Mouse (Mus musculus): ENCODE measurements around the gene Metrn. TPM values are rescaled to one million over a fixed set of nuclear protein-coding genes. Genes with fewer than 3 reads are reported as not detected.

The Metrn gene
- total and polyA plus RNA-seq, 2 experiments from 2014 or later = 102 to 500 TPM

DNA sequence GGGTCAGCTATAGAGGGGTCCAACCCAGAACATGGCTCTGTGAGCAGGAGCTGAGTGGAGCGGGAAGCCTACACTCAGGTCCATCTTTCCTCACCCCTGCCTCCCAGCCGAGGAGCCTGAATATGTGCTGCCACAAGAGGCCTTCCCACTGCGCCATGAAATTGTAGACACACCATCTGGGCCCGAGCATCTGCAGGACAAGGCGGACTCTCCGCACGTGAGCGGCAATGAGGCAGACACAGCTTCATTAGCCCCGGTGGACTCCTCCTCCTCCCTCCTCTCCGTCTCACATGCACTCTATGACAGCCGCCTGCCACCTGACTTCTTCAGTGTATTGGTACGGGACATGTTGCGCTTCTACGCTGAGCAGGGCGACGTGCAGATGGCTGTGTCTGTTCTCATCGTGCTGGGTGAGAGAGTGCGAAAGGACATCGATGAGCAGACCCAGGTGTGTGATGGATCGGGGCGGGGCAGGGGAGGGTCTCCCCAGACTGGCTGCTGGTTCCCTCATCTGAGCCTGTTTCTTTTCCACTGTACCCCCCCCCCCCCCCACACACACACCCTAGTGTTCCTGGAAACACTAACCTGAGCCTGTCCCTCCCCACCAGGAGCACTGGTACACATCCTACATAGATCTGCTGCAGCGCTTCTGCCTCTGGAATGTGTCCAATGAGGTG lies 30.7 kb upstream of the Metrn start:
- DNase-seq (ENCODE audit: low spot score) (no peak), ATAC-seq (no peak)
- TF ChIP-seq CTCF (IDR thresholded peaks at IDR 0.05; ENCODE audit: low read depth) = no peak
- Histone ChIP-seq H3K4me1 (ENCODE audit: insufficient read depth, low read length) (peaks cover 35% of the 10 kb centered on the region), H3K9me3 (ENCODE audit: low read length) (no peaks in the 10 kb centered on the region), H3K4me3 (ENCODE audit: low read length) (no peak overlapping the region), H3K27me3 (ENCODE audit: insufficient read depth, low read length) (no peaks in the 10 kb centered on the region), H3K27ac (peak overlapping the region; percentile 96; the same call in 1 of the 2 replicates), H3K4me2 (ENCODE audit: low read depth, low read length) (no peak overlapping the region), H3K9ac (replicated peaks; ENCODE audit: low read length) (peak overlapping the region; percentile 80; the same call in 1 of the 2 replicates), H3K36me3 (ENCODE audit: insufficient read depth, low read length) (peaks cover 25% of the 10 kb centered on the region; the same call in 1 of the 2 replicates)
- whole genome bisulfite sequencing = 86% methylated on average over 22 of the region's 22 CpGs

- ATAC-seq = no peak
- Histone ChIP-seq H3K9ac (replicated peaks; ENCODE audit: low read length) (no peak overlapping the region), H3K27me3 (ENCODE audit: insufficient read depth, low read length) (no peaks in the 10 kb centered on the region), H3K27ac (no peak overlapping the region), H3K4me1 (ENCODE audit: insufficient read depth, low read length) (peaks cover 34% of the 10 kb centered on the region), H3K4me3 (ENCODE audit: low read length) (no peak overlapping the region), H3K36me3 (ENCODE audit: insufficient read depth, low read length) (peaks cover 25% of the 10 kb centered on the region; the same call in 1 of the 2 replicates), H3K9me3 (ENCODE audit: low read length) (no peaks in the 10 kb centered on the region), H3K4me2 (ENCODE audit: low read depth, low read length) (no peak overlapping the region)
- no peak for DNase-seq (ENCODE audit: low spot score)
- no peak for TF ChIP-seq CTCF (IDR thresholded peaks at IDR 0.05; ENCODE audit: low read depth)
- WGBS = 91% methylated on average over 13 of the region's 13 CpGs
Measured at GRCm38 (mm10) chr17:25827011-25827410, 30.1 kb upstream of the Metrn start.

DNA sequence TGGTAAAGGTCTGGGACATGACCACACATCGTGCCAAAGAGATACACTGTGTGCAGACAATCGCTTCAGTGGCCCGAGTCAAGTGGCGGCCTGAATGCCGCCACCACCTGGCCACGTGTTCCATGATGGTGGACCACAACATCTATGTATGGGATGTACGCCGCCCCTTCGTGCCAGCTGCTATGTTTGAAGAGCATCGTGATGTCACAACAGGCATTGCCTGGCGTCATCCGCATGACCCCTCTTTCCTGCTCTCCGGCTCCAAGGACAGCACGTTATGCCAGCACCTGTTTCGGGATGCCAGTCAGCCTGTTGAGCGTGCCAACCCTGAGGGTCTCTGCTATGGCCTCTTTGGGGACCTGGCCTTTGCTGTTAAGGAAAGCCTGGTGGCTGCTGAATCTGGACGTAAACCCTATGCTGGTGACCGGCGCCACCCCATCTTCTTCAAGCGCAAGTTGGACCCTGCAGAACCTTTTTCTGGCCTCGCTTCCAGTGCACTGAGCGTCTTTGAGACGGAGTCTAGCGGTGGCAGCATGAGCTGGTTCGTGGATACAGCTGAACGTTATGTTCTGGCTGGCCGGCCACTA lies 29.1 kb upstream of the Metrn start:
- TF ChIP-seq CTCF (IDR thresholded peaks at IDR 0.05; ENCODE audit: low read depth) = no peak
- peaks cover 22% of the 10 kb centered on the region; the same call in 1 of the 2 replicates for H3K36me3 ChIP-seq (ENCODE audit: insufficient read depth, low read length)
- no peak for ATAC-seq

GRCm38 (mm10) chr17:25825311-25825710 lies 28.4 kb upstream of the Metrn start:
- H3K4me1 ChIP-seq (ENCODE audit: insufficient read depth, low read length) = peaks cover 29% of the 10 kb centered on the region
- TF ChIP-seq CTCF (IDR thresholded peaks at IDR 0.05; ENCODE audit: low read depth) = no peak
- no peak overlapping the region for H3K4me3 ChIP-seq (ENCODE audit: low read length)
- H3K9me3 ChIP-seq (ENCODE audit: low read length) = no peaks in the 10 kb centered on the region
- H3K36me3 ChIP-seq (ENCODE audit: insufficient read depth, low read length) = peaks cover 14% of the 10 kb centered on the region; the same call in 1 of the 2 replicates
- DNase-seq (ENCODE audit: low spot score) (no peak), ATAC-seq (no peak)
- no peak overlapping the region for H3K4me2 ChIP-seq (ENCODE audit: low read depth, low read length)
- WGBS = 88% methylated on average over 6 of the region's 6 CpGs
- no peaks in the 10 kb centered on the region for H3K27me3 ChIP-seq (ENCODE audit: insufficient read depth, low read length)
- H3K9ac ChIP-seq (replicated peaks; ENCODE audit: low read length) = no peak overlapping the region
- no peak overlapping the region for H3K27ac ChIP-seq

More for the DNA sequence above, 29.1 kb upstream of the Metrn start:
- Histone ChIP-seq H3K9ac (replicated peaks; ENCODE audit: low read length) (no peak overlapping the region), H3K9me3 (ENCODE audit: low read length) (no peaks in the 10 kb centered on the region), H3K27ac (no peak overlapping the region), H3K27me3 (ENCODE audit: insufficient read depth, low read length) (no peaks in the 10 kb centered on the region), H3K4me1 (ENCODE audit: insufficient read depth, low read length) (peaks cover 29% of the 10 kb centered on the region), H3K4me2 (ENCODE audit: low read depth, low read length) (no peak overlapping the region), H3K4me3 (ENCODE audit: low read length) (no peak overlapping the region)
- DNase-seq (ENCODE audit: low spot score) = no peak
- 95% methylated on average over 27 of the region's 27 CpGs for WGBS

GRCm38 (mm10) chr17:25824362-25825142 lies 27.6 kb upstream of the Metrn start:
- no peak for TF ChIP-seq CTCF (IDR thresholded peaks at IDR 0.05; ENCODE audit: low read depth)
- ATAC-seq = no peak
- Histone ChIP-seq H3K27me3 (ENCODE audit: insufficient read depth, low read length) (no peaks in the 10 kb centered on the region), H3K4me3 (ENCODE audit: low read length) (peak overlapping the region; percentile 56), H3K9ac (replicated peaks; ENCODE audit: low read length) (peak overlapping the region; percentile 78; the same call in 1 of the 2 replicates), H3K4me2 (ENCODE audit: low read depth, low read length) (peak overlapping the region; percentile 99), H3K9me3 (ENCODE audit: low read length) (no peaks in the 10 kb centered on the region), H3K4me1 (ENCODE audit: insufficient read depth, low read length) (peaks cover 25% of the 10 kb centered on the region), H3K27ac (no peak overlapping the region), H3K36me3 (ENCODE audit: insufficient read depth, low read length) (peaks cover 16% of the 10 kb centered on the region; the same call in 1 of the 2 replicates)
- 80% methylated on average over 16 of the region's 17 CpGs for WGBS
- DNase-seq (ENCODE audit: low spot score) = no peak

GRCm38 (mm10) chr17:25823452-25823851 lies 26.5 kb upstream of the Metrn start, which contains the start of gene Wdr24:
Wdr24 (plus strand) TSS chr17:25823627.
- peak; percentile 73; the same call in 1 of the 2 replicates for ATAC-seq
- Histone ChIP-seq H3K9ac (replicated peaks; ENCODE audit: low read length) (peak within 1 kb of the TSS; percentile 78), H3K27ac (peak within 1 kb of the TSS; percentile 67), H3K4me3 (ENCODE audit: low read length) (peak within 1 kb of the TSS; percentile 56), H3K4me1 (ENCODE audit: insufficient read depth, low read length) (peaks cover 20% of the 10 kb centered on the region), H3K9me3 (ENCODE audit: low read length) (no peaks in the 10 kb centered on the region), H3K27me3 (ENCODE audit: insufficient read depth, low read length) (no peaks in the 10 kb centered on the region), H3K36me3 (ENCODE audit: insufficient read depth, low read length) (peaks cover 17% of the 10 kb centered on the region; the same call in 1 of the 2 replicates), H3K4me2 (ENCODE audit: low read depth, low read length) (peak within 1 kb of the TSS; percentile 99)
- under 1% methylated on average over 18 of the region's 18 CpGs for WGBS
- no peak for TF ChIP-seq CTCF (IDR thresholded peaks at IDR 0.05; ENCODE audit: low read depth)
- peak; percentile 94 for DNase-seq (ENCODE audit: low spot score)
